Mouse (Mus musculus) testis, postnatal 14 days (tissue): ENCODE results near the gene Cdh5.

Experiments used
- DNase-seq: peaks from one replicate; pipeline ENCODE4 v3.0.0; 2021; ENCODE audit warnings: low spot score

The Cdh5 gene

GRCm38 (mm10) chr8:104190777-104191468, 89.5 kb downstream of the Cdh5 start:
- DNase-seq, result no peak

- no peak for DNase-seq
These were observed 90.1 kb downstream of the Cdh5 start for GRCm38 (mm10) chr8:104191496-104191895.
